Mouse (Mus musculus): ENCODE results near the gene Zfp992. TPM values are rescaled to one million over a fixed set of nuclear protein-coding genes. Genes with fewer than 3 reads are reported as not detected.
"Not testable (repeated sequence)": the region's sequence is repeated elsewhere in the genome, so short reads cannot be mapped to it uniquely, and the experiment has no call there.

The Zfp992 gene
- polyA plus RNA-seq, 1 experiment from 2014 or later: 2.1 TPM

DNA sequence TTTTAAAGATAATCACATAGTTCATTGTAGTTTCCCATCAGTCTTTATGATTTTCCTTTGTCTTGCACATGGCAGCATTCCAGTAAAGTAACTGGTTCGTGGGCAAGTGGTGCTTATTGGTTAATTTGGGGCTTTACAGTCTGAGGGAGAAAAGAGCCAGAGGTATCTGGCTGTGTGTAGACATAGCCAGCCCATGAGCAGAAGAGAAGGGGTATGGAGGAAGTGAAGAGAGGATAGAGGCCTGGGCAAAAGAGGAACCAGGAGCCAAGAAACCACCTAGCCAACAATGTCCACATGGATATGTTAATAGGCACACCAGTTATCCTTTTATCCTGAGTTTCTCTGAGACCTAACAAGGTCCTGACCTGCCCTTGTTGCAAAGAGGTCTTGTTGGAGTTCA lies 5.3 kb downstream of the Zfp992 start:
- WGBS: 53% methylated on average over 1 of the region's 1 CpGs

DNA sequence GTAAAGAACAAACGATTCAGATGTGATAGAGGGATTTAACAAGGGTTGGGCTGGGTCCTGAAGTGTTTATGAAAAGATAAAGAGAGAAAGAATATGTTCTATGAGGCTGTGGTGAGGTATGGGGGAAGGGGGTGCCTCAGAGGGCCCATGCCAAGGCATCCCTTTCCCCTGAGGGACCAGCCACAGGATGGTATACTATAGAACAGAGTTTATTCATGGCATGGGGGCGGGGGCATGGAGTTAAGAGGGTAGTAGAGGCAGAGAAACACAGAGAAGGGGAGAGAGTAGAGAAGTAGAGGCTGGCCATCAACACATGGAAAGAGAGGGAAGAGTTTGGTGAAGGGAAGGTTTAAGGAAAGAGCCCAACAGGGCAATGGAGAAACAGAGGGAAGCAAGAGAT lies 6.1 kb downstream of the Zfp992 start:
- no peak overlapping the region for H3K4me3 ChIP-seq (ENCODE audit: low read depth, low read length)
- 37% methylated on average over 2 of the region's 2 CpGs for WGBS
- H3K27me3 ChIP-seq (ENCODE audit: insufficient read depth, low read length): no peaks in the 10 kb centered on the region
- no peak overlapping the region for H3K27ac ChIP-seq (ENCODE audit: low read depth)
- H3K36me3 ChIP-seq (ENCODE audit: insufficient read depth): no peaks in the 10 kb centered on the region
- TF ChIP-seq CTCF (IDR thresholded peaks at IDR 0.05; ENCODE audit: low read depth): no peak
- no peak overlapping the region for H3K4me2 ChIP-seq
- no peak for ATAC-seq (ENCODE audit: insufficient read depth)
- H3K9me3 ChIP-seq (ENCODE audit: low read depth, low read length): peaks cover 47% of the 10 kb centered on the region
- no peak for DNase-seq
- no peak overlapping the region for H3K9ac ChIP-seq
- no peaks in the 10 kb centered on the region for H3K4me1 ChIP-seq (ENCODE audit: insufficient read depth)

More for the DNA sequence above, 5.3 kb downstream of the Zfp992 start:
- DNase-seq; H3K36me3 ChIP-seq (ENCODE audit: insufficient read depth); H3K27me3 ChIP-seq (ENCODE audit: insufficient read depth, low read length); H3K9ac ChIP-seq; H3K4me1 ChIP-seq (ENCODE audit: insufficient read depth); ATAC-seq (ENCODE audit: insufficient read depth); H3K4me3 ChIP-seq (ENCODE audit: low read depth, low read length); H3K4me2 ChIP-seq; H3K27ac ChIP-seq (ENCODE audit: low read depth): not testable (repeated sequence)
- H3K9me3 ChIP-seq (ENCODE audit: low read depth, low read length): peaks cover 46% of the 10 kb centered on the region

DNA sequence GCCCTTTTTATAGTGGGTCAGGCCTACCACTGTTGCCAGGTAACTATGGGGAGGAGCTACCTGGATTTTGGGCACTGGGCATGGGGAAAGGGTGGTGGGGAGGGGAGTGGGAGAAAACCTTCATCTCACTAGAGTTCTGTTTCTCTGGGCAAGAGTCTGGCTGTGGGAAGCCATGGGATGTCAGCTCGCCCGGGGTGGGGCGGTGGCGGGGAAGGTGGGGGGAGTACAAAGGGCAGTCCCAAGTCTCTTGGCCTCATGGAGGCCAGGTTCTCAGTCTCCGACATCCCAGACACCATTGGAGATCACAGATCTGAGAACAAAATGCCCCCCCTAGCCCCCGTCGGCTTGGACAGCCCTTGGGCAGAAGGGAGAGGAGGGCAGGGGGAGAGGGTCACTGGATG lies 6.5 kb downstream of the Zfp992 start:
- H3K27ac ChIP-seq (ENCODE audit: low read depth): no peak overlapping the region
- H3K9me3 ChIP-seq (ENCODE audit: low read depth, low read length): peaks cover 49% of the 10 kb centered on the region
- no peak overlapping the region for H3K4me2 ChIP-seq
- H3K4me3 ChIP-seq (ENCODE audit: low read depth, low read length): no peak overlapping the region
- DNase-seq: no peak
- H3K27me3 ChIP-seq (ENCODE audit: insufficient read depth, low read length): no peaks in the 10 kb centered on the region
- H3K4me1 ChIP-seq (ENCODE audit: insufficient read depth): no peaks in the 10 kb centered on the region
- no peak overlapping the region for H3K9ac ChIP-seq
- 94% methylated on average over 7 of the region's 7 CpGs for WGBS
- peak; percentile 39; the same call in 1 of the 2 replicates for ATAC-seq (ENCODE audit: insufficient read depth)
- H3K36me3 ChIP-seq (ENCODE audit: insufficient read depth): no peaks in the 10 kb centered on the region
- TF ChIP-seq CTCF (IDR thresholded peaks at IDR 0.05; ENCODE audit: low read depth): no peak

DNA sequence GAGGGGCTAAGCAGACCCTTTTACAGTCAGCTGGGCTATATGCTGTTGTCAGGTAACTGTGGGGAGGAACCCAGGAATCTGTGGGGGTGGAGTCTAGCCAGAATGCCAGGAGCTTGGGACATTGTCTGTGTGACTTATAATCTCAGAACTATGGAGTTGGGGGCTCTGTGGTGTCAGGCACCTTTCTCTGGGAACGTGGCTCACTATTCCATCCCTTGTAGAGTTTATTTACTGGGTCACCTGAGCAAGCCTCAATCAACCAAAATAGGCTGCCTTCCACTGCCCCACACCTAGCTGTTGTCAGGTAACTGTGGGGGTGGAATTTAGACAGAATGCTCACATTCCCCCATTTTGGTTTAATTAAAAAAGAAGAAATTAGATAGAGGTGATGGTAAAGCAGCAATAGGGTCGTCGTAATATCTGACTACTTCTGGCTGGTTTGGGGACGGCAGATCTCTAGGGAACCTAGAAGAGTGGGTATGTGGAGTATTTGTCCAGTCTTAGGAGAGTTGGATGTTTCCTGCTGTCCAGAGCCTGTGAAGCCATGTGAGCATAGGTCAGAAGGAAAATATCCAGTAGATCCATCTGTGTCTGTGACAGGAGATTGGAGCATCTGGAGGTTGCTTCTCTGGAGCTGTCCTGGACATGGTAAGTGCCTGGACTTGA lies 7.4 kb downstream of the Zfp992 start:
- Histone ChIP-seq H3K27ac (ENCODE audit: low read depth) (no peak overlapping the region), H3K27me3 (ENCODE audit: insufficient read depth, low read length) (no peaks in the 10 kb centered on the region), H3K9ac (no peak overlapping the region), H3K4me3 (ENCODE audit: low read depth, low read length) (no peak overlapping the region), H3K9me3 (ENCODE audit: low read depth, low read length) (peaks cover 53% of the 10 kb centered on the region), H3K4me2 (no peak overlapping the region), H3K36me3 (ENCODE audit: insufficient read depth) (no peaks in the 10 kb centered on the region), H3K4me1 (ENCODE audit: insufficient read depth) (no peaks in the 10 kb centered on the region)
- 75% methylated on average over 4 of the region's 4 CpGs for WGBS
- DNase-seq: no peak
- ATAC-seq (ENCODE audit: insufficient read depth): no peak
- no peak for TF ChIP-seq CTCF (IDR thresholded peaks at IDR 0.05; ENCODE audit: low read depth)

DNA sequence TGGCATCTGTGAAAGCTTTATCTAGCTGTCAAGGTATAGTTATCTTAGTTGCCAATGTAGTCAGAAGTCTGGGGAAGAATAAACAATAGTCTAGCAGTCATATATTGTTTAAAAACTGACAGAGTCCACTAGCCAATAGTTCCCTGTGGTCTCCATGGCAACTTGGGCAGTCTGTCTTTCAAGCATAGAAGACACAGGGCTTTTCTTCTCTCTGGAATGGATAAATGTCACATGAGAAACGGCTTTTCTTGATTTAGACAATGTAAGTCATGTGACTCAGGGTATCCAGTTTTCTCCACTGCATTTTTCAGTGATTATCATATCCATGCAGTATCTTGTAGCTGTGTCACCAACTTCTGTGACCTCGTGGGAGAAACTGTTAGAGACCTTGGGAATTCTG lies 8.3 kb downstream of the Zfp992 start:
- Histone ChIP-seq H3K9ac (no peak overlapping the region), H3K4me3 (ENCODE audit: low read depth, low read length) (no peak overlapping the region), H3K4me1 (ENCODE audit: insufficient read depth) (no peaks in the 10 kb centered on the region), H3K4me2 (no peak overlapping the region), H3K36me3 (ENCODE audit: insufficient read depth) (no peaks in the 10 kb centered on the region), H3K27ac (ENCODE audit: low read depth) (no peak overlapping the region), H3K27me3 (ENCODE audit: insufficient read depth, low read length) (no peaks in the 10 kb centered on the region), H3K9me3 (ENCODE audit: low read depth, low read length) (peaks cover 53% of the 10 kb centered on the region)
- no peak for TF ChIP-seq CTCF (IDR thresholded peaks at IDR 0.05; ENCODE audit: low read depth)
- WGBS: 58% methylated on average over 2 of the region's 2 CpGs
- DNase-seq: no peak
- no peak for ATAC-seq (ENCODE audit: insufficient read depth)

DNA sequence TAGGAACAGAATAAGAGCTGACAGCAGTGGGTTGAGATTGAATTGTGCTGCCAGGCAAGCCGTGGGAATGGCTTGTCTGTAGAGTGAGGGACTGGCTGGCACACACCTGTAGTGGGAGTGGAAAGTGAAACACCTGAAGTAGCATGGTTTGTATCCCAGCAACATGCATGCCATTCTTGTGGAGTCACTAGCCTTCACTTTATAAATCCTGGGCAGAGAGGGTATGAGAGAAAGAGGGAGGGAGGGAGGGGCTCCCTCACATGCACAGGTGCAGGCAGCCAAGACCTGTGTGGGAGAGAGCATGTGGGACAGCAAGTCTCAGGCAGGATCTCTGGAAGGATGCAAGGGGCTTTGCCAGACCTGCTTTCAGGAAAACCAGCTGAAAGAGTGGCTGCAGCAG lies 8.9 kb downstream of the Zfp992 start:
- Histone ChIP-seq H3K36me3 (ENCODE audit: insufficient read depth) (no peaks in the 10 kb centered on the region), H3K9me3 (ENCODE audit: low read depth, low read length) (peaks cover 49% of the 10 kb centered on the region), H3K4me3 (ENCODE audit: low read depth, low read length) (no peak overlapping the region), H3K27me3 (ENCODE audit: insufficient read depth, low read length) (no peaks in the 10 kb centered on the region), H3K4me2 (no peak overlapping the region), H3K27ac (ENCODE audit: low read depth) (no peak overlapping the region), H3K4me1 (ENCODE audit: insufficient read depth) (no peaks in the 10 kb centered on the region), H3K9ac (no peak overlapping the region)
- ATAC-seq (ENCODE audit: insufficient read depth) (peak; percentile 26; the same call in 1 of the 2 replicates), DNase-seq (no peak)
- no peak for TF ChIP-seq CTCF (IDR thresholded peaks at IDR 0.05; ENCODE audit: low read depth)
- 64% methylated on average over 1 of the region's 1 CpGs for WGBS

DNA sequence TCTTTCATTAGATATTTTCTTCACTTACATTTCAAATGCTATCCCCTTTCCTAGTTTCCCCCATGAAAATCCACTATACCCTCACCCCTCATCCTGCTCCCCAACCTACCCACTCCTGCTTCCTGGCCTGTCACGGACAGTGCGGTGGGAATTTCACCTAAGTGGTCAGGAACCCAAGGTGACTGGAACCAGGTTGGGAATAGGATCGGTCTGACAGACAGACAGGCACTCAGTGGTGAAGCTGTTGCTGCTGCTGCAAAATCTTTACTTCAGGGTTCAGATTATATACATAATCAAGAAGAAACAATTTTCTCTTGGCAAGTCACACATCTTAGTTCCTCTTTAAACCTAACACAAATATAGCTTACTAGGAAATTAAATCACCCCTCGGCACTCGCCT lies 11.0 kb downstream of the Zfp992 start:
- H3K9me3 ChIP-seq (ENCODE audit: low read depth, low read length): peaks cover 38% of the 10 kb centered on the region
- H3K4me3 ChIP-seq (ENCODE audit: low read depth, low read length); ATAC-seq (ENCODE audit: insufficient read depth); H3K27me3 ChIP-seq (ENCODE audit: insufficient read depth, low read length); H3K36me3 ChIP-seq (ENCODE audit: insufficient read depth); H3K4me2 ChIP-seq; H3K9ac ChIP-seq; H3K4me1 ChIP-seq (ENCODE audit: insufficient read depth); DNase-seq; H3K27ac ChIP-seq (ENCODE audit: low read depth): not testable (repeated sequence)
- WGBS: 80% methylated on average over 5 of the region's 5 CpGs

DNA sequence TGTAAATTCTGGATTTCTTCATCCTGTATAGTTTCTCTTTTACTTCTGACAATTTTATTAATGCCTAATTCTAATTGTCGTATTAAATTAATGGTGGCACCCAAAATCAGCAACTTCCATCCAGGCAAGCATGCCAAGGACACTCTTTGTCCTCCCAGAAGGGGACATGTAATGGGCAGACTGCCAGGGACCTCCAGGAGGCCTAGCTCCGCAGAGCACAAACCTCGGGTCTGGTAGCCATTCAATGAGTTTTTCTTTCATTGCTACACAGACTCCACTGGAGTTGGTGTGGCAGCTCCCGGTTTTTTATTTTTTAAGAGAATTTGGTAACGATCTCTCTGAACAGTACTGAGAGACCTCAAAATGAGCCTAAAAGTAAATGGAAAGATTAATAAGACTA lies 11.9 kb downstream of the Zfp992 start:
- DNase-seq; H3K4me3 ChIP-seq (ENCODE audit: low read depth, low read length); H3K36me3 ChIP-seq (ENCODE audit: insufficient read depth); H3K4me2 ChIP-seq; ATAC-seq (ENCODE audit: insufficient read depth); H3K9ac ChIP-seq; H3K27ac ChIP-seq (ENCODE audit: low read depth); H3K4me1 ChIP-seq (ENCODE audit: insufficient read depth); H3K27me3 ChIP-seq (ENCODE audit: insufficient read depth, low read length): not testable (repeated sequence)
- WGBS: 80% methylated on average over 5 of the region's 5 CpGs
- peaks cover 36% of the 10 kb centered on the region for H3K9me3 ChIP-seq (ENCODE audit: low read depth, low read length)

DNA sequence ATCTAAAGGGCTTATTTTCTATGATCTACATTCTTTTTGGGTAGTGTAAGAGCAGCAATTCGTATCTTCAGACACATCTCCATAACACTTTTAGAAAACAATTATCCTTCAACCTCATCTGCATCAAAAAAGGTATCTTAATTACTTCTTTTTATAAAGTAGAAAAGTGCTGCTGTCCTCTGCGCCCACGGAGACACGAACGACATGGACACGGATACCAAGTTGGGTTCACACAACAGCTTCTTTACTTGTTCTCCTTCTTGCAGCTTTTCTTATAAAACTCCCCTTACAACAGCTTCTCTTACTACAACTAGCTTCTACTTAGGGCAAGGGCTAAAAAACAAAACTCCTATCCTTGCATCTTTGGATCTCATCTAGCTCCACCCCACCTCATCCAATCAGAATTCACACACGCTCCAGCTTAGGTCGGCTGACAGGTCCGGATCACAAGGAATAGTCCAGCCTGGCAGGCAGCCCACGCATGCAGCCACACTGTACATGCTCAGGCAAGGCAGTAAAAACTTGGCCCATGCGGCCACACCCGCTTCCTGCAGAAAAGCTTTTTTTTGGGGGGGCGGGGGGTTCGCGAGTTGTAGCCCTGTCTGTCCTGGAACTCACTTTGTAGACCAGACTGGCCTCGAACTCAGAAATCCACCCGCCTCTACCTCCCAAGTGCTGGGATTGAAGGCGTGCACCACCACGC lies 15.0 kb downstream of the Zfp992 start:
- H3K4me2 ChIP-seq; H3K36me3 ChIP-seq (ENCODE audit: insufficient read depth); DNase-seq; H3K4me1 ChIP-seq (ENCODE audit: insufficient read depth); H3K27me3 ChIP-seq (ENCODE audit: insufficient read depth, low read length); H3K27ac ChIP-seq (ENCODE audit: low read depth); H3K4me3 ChIP-seq (ENCODE audit: low read depth, low read length); H3K9ac ChIP-seq; ATAC-seq (ENCODE audit: insufficient read depth): not testable (repeated sequence)
- peaks cover 15% of the 10 kb centered on the region; the same call in 1 of the 2 replicates for H3K9me3 ChIP-seq (ENCODE audit: low read depth, low read length)
- WGBS: 83% methylated on average over 17 of the region's 19 CpGs

DNA sequence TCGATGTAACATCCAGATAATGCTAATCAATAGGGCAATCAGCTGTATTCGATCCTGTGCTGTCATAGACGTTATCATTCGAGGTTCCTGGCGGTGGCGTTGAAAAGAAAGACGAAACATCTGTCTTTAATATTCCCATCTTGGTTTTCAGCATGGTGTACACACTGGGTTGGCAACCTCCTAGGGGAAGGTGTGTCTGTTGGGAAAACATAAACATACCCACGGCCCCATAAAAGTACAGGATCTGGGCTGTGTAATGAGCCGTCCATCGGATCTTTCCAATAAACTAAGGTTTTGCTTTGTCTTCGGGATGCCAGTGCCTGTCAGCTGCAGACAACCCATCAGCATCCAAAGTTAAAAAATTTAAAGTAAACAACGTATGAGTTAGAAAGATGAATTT lies 21.2 kb downstream of the Zfp992 start:
- not testable (repeated sequence) for H3K36me3 ChIP-seq (ENCODE audit: insufficient read depth); ATAC-seq (ENCODE audit: insufficient read depth); H3K4me1 ChIP-seq (ENCODE audit: insufficient read depth); H3K4me2 ChIP-seq; H3K9ac ChIP-seq; H3K27ac ChIP-seq (ENCODE audit: low read depth); DNase-seq; H3K4me3 ChIP-seq (ENCODE audit: low read depth, low read length); H3K27me3 ChIP-seq (ENCODE audit: insufficient read depth, low read length)
- WGBS: 93% methylated on average over 9 of the region's 12 CpGs
- peaks cover 15% of the 10 kb centered on the region; the same call in 1 of the 2 replicates for H3K9me3 ChIP-seq (ENCODE audit: low read depth, low read length)

All from lung, embryonic 14.5 days (tissue).